Mouse (Mus musculus) urinary bladder, postnatal 10 days (tissue): ENCODE data around the gene Tmem178.
"Not testable (repeated sequence)": the region's sequence is repeated elsewhere in the genome, so short reads cannot be mapped to it uniquely, and the experiment has no call there.

Experiments used
- DNase-seq: peaks from one replicate; pipeline ENCODE4 v3.0.0; 2022; ENCODE audit warnings: low spot score

Tmem178 gene

DNA sequence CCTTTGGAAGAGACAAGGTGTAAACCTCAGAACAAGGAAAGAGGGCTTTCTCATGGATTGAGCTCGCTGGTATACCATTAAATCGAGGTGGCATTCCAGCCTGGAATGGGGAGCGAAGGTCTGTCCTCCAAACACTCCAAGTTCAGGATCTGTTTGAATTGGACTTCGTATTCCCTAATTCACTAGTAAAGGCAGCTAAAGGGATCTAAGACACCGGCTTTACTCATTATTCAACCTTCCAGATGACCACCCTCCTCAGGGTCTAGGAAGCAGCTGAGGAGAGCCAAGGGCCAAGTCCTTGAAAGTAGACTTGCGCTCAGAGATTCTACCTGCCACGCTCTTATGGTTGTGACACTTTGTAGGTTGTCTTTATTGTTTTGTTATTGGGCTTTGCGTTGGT lies 1.1 kb downstream of the Tmem178 start:
- DNase-seq: not testable (repeated sequence)

DNA sequence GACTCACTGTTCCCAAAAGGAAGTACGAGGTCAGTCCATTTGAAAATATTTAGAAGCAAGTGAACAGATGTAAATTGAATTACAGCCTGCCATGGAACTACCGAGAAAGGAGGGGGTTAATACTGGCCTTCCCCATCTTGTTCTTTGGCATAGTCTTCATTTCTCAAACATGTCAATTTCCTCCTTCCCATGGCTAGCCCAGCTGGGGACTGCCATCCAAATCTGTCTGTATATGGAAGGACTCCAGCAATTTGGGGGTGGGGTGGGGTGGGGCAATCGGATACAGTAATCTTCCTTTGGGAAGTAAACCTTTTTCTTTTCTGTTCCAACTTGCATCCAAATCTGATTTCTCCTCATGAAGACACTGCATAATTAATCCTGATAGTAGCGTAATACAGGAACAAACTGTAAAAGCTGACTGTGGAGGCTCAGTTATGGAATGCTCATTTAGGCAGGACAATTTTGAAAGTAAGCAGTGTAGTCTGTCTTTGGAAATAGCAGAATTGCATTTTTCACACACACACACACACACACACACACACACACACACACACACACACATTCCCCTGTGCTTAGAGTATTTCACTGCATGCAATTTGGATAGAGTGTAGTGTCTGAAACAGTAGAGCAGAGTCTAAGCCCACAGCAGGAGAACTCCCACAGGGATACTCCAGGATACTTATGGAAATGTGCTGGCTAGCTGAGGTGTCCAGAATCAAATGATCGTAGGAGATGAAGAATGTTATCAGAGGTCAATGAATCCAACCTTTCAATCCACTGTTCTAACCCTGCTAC lies 1.9 kb downstream of the Tmem178 start:
- no peak for DNase-seq

DNA sequence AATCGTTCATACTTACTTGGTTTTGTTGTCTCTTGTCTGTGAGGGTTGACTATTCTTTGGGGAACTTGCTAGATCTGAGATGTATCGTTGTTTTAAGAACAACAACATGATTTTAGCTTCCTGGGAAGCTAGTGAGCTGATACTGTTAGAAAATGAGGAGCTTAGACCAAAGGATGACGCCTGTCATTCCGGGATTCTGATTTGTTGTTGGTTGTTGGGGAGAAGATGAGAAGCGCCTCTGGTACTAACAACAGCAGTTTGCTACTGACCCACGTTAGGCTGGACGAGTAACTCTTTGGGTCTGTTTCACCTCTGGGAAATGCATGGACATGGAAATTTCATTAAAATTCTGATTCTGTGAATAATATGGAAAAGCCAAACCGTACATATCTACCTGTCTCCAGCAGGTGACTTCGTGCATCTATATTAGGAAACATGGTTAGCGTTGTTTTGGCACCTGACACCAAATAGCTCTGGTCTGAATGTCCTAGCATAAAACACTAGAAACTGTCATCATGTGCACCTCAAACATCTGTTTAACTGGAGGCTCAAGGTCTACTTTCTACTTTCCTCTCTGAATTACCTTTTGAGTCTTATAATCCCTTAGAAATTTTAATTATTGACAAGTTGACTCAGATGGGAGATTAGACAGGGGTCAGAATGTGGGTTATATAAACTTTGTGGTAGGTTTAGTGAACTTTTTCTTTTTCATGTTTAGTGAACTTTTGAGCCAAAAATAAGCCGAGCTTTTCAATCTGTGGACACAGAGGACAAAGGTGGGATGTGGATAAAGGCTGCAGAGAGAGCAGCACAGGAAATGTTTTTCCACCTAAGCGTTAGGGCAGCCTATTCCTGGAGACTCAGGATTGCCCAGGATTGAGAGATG lies 2.9 kb downstream of the Tmem178 start:
- no peak for DNase-seq

DNA sequence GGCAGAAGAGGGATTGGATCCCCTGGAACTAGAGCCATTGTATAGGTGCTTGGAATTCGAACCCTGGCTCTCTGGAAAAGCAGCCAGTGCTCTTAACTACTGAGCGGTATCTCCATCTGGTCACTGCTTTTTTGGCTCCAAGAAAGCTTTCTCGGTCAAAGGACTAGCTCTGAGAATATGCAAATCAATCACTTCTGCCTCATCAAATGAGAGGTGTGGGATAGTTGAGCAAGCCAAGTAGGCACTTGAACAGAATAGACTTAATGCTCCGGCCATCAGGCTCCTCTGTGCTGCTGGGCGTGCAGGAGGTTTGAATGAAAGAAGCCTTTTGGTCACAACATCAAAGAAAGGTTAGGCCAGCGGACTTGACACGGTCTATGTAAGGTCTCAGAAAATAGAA lies 5.0 kb downstream of the Tmem178 start:
- no peak for DNase-seq

DNA sequence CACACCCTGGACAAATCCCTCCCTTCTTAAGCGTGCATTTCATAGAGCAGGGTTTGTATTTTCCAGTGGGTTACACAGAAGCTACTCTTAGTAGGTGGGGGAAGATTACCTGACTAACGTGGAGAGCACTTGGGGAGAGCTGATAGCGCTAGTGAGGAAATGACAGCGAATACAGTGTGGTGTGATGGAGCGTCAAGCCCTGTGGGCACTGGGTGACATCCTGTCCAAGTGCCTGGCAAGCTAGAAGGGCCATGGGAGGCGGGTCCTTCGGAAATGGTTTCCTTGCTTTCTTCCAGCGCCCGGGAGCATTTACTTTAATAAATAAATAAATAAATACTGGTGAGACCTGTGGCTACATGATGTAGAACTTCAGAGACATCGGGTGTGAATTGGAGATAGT lies 5.5 kb downstream of the Tmem178 start:
- no peak for DNase-seq

DNA sequence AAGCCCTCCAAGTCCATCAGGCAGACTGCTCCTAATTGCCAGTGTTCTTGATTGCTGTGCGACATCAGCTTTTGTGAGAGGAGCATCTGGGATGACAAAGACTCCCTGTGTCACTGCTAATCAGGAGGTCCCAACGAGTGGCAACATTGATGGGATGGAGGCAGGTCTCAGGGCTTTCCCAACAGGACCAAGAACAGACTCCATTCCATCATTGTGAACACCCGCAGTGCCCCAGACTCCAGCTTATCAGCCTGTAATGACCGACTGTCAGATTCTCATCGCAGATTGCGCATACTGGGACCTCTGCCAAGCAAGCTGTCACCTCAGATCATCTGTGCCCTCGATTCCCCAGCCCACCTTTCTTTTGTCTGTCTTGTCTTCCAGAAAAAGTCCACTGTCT lies 7.9 kb downstream of the Tmem178 start:
- DNase-seq: no peak

DNA sequence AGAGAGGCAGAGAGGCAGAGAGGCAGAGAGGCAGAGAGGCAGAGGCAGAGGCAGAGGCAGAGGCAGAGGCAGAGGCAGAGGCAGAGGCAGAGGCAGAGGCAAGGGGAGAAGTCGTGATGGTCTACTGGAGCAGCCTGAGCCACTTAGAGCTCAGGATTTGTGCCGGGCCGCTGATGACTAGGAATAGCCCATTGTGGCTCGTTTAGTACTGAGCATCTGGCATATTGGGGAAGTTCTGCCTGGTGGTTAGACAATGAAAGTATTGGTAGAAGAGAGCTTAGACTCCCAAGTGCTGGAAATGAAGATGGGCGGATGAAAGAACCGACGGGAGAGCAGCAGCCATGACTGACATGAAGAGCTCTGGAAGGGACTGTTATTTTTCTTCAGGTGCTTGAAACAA lies 11.0 kb downstream of the Tmem178 start:
- DNase-seq: no peak

DNA sequence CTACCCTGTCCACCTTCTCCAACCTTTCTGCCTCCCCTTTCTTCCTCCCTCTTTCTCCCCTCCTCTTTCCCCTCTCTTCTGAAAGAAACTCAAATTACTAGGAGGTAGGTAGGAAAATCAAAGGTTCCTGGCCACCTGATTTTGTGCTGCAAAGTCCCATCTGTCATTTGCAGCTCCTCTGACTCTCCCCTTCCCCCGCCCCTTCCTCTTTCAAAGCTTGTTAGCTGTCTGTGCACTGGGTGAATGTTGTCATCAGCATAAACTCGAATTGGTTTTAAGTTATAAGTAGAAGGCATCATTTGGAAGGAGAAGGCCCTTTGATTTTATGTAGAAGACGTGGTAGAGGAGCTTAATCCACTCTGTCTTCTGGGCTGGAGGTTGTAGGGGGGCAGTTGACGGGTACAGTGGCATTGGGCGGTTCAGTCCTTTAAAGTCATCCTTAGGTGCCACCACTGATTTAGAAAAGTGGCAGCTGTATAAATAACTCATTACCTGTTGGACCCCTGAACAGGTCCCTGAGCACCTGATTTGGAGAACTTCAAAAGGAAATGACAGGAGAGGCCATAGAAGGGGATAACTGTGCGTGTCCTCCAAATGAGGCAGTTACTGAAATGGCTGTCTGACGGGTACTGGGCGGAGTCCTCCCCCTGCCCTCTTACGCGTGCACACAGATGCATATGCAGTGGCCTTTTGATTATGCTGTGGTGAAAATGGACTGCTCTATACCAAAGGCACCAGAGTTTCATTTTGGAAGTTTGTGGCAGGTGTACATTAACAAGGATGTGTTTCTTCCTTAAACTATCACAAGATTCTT lies 11.8 kb downstream of the Tmem178 start:
- DNase-seq: no peak

DNA sequence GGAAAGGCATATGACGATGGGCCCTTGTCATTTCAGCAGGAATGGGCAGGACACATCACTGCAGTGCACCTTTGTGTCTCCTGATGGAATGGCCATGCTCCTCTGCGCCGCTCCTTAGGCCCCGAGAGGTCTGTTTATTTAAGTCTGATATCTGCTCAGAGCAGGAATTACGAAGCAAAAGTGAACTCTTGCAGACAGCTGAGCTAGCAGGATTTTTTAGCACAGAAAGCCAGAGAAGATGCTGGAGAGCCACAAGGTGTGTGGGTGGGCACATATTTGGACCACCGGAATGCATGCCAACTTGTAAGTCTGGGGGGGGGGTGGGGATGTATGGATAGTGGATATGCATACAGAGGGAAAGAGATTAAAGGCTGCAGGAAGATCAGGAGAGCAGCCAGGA lies 13.9 kb downstream of the Tmem178 start:
- no peak for DNase-seq

DNA sequence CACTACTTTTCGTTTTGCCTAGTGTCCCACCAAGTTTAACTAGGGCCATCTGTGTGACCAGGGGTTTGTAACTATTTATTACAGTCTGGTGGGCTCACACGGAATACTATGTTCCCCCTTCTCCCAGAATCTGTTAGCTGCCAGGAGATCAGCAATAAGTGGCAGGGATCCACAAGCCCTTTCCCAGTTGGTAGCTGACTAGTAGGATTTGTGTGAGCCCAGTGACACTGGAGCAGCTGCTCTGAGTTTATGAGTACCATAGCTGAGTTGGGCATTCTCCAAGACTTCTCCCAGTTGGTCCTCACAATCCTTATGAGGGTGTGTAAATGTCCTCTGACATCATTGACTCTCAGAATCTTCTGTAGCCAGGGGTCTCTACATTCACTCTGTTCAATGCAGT lies 15.4 kb downstream of the Tmem178 start:
- no peak for DNase-seq

DNA sequence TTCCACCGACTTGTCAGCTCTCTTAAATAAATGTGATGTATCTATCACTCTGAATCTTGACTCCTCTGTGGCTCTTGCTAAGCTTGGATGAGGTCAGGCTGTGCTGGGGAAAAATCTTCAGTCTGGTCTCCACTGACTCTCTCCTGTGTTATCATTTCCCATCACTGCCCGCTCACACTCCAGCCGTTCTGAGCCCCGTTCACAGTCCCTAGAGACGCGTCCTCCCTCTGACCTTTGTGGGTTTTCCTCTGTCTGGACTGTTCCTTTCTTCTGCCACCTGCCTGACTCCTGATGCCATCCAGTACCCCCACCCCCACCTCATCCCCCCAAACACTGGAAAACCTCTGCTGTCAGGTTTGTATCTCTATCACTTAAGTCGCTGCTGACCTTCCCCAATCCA lies 23.0 kb downstream of the Tmem178 start:
- no peak for DNase-seq

DNA sequence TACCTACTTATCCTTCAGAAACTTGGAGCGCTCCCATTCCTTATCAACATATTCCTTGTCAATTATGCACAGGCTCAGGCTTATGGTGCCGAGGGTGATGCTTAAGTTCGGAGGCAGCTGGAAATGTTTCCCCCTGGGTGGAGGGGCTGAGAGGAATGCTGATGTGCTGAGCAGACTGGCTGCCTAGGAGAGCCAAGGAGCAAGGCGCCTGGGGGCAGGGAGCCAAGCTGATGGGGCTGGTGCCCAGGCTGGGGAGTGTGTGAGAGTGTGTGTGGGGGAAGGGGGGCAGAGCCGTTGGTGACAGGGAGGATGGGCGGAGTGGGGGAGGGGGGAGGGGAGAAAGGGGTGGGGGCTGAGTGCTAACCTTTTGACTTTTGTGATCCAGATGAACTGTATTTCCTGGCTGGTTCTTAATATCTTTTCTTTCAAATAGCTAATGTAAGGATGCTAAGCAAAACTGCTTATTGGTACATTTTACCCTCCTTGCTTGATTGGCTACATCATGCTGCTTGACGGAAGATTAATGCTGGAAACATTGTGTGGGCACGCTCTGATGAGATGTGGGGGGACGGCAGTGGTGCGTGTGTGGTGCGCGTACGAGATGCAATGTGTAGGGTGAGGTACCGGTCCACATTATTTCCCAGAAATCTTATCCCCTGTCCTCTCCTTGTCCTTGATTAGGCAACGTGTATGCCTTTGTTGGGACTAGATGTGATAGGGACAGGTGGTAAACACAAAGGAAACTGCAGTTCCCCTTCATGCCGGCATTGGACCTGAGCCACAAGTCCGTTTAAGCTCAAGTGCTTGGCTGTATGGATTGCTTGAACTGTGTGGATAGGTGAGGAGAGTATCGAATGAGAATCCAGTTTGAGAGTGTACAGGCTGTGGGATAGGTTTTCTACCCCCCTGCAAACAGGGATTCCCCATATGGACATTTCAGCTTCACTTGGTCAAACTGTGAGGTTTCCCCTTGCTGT lies 25.5 kb downstream of the Tmem178 start:
- no peak for DNase-seq

DNA sequence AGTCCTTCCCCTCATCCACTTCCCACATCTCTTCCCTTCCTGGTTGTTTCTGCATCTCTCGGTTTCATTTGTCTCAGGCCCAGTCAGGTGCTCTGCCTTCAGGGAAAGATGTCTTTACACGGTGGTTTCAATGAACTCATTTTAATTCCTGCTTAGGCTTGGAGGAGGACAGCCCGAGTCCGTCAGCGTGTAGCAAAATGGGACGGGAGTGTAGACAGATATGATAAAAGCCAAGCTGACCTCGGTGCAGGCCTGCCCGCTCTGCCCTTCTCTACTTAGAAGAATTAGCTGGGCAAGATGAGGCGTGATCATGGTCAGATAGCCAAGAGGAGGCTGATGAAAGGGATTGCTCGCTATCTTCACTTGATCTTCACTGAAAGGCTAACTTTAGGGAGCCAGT lies 26.3 kb downstream of the Tmem178 start:
- DNase-seq: no peak

DNA sequence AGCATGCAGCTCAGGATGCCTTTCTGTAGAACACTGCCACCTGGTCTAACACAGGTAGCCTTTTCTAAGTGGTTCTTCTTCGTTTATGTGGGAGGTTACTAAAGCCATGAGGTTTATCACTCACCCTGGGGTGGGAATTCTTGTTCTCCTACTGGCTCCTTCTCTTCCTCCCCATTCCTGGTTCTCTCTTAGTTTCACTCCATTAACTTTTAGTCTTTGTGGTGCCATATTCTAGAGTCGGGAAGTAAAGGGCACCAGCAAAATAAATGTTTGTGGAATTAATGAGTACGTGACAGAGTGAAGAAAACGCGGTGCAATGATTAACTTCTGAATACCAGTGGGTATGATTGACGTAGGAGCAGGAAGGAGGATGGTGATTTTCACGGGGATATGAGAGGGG lies 28.5 kb downstream of the Tmem178 start:
- DNase-seq: no peak

DNA sequence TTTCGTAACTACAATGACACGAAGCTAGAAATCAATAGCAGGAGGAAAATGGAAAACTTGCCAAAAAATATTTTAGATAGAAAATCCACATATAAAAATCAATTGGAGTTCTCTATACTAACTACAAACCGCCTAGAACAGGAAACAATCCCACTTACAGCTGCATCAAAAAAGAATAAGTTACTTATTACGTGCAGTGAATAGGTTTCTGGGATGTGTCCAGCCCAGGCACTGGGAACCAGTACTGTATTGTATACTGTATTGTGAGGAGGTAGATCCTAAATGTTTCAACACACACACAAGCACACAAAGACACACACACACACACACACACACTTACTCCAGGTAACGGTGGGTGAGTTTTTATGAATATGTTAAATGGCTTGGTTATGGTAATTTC lies 32.8 kb downstream of the Tmem178 start:
- DNase-seq: no peak

DNA sequence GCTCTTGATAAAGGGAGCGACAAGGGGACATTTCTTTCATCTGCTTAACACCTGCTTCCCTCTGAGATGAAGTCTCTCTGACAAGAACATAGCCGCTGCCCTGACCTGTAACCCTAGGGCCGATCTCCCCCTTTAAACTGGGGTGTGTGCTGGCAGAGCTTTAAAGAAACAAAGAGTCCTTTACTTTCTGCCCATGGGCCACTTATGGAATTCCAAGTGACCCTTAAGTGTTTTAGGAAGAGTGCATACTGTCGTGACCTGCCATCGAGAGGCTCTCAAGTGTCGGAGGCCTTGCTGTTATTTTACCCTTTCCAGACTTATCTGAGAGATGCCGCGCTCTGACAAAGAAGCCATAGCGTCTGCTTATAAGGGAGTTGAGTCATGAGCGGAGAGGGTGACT lies 35.7 kb downstream of the Tmem178 start:
- no peak for DNase-seq

DNA sequence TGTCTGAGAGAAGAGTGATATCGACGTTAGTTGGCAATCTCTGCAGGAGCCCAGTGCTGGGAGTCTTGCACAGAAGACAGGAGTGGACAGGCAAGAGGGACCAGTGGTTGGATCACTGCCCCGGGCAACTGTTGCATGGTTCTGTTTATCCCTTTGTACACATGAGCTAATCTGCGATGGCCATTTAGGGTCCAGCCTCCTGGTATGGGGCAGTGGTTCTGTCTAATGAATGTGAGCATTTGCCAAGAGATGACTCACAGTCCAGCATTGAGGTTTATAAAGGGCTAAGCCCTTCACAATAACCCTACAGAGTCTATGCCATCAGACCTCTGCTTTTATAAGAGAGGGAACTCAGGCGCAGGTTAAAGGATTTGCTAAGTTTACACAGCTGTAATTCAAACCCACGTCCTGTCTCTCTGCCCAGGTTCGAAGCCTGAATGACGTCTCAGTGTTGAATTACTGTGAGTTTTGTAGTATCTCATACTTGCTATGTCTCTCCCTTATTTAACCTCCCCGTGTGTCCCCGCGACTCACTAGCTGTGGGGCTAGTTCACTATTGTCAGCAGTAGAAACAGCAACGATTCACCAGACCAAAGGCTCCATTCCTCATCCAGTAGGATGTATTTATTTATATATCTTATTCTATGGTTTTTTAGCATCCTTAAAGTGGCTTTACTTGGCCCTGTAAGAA lies 37.4 kb downstream of the Tmem178 start:
- no peak for DNase-seq

DNA sequence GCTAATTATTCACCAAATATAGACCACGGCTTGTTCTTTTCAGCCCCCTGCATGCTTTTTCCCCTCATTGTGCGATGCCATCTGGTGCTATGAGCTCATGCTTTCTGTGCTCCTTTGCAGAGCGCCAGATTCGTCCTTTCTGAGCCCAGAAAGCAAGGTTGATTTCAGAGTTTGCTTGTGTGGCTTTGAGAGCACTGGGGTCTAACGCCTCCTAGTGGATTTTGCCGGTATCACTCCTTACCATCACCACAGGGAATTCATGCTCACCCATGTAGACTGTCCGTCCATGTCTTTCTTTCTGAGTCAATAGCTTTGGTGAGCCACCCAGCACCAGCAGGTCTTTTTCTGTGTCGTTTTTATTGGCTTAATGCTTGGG lies 38.0 kb downstream of the Tmem178 start:
- no peak for DNase-seq

DNA sequence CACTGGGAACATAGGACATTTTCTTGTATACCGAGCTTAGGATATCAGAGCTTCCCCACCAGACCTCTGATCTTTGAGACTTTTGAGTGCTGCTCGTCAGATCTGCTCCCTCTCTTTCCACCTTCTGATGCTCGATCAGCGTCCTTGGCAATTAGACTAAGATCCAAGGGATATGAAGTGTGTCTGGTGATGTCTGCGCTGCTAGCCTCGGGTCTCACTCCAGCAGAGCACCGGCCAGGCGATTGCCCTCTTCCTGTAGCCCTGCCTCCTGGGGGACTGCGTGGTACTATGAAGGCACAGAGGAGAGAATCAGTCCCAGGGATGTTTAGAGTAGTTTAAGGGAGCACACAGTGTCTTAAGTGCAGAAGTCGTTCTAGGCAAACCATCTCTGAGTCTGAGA lies 38.5 kb downstream of the Tmem178 start:
- no peak for DNase-seq

DNA sequence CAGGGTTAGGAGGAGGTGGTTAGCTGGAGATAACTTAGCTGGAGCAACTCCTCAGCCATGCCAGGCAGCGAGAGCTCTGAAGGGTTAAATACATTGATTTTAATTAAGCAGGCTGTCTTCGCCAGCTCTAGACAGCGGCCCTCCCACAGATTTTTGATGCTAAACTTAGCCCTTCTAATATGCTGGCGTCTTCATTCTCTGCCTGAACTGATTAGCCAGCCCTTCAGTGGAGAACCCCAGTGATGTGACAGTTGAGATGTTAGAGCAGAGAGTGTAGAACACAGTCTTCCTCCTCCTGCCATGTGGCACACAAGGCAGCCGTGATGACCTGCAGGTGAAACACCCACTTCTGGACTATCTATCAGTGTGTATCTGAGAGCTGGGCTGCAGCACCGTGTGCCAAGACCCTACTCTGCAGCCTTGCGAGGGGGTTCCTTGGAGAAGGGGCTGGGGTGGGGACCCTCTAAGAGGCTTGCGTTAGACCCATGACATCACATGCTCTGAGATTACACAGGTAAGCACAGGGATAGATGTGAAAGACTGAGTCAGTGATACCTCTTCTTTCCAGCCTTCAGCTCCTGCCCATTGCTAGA lies 47.2 kb downstream of the Tmem178 start:
- no peak for DNase-seq
